Mouse (Mus musculus): ENCODE measurements around the gene Taar4. TPM values are rescaled to one million over a fixed set of nuclear protein-coding genes. Genes with fewer than 3 reads are reported as not detected.

Gene Taar4
- polyA plus RNA-seq, 1 experiment from 2014 or later, result not detected

Other genes starting within 250 kb of the Taar4 start
- gene Rps12, start 173.2 kb upstream of the Taar4 start, polyA plus RNA-seq (2016; fragmentation: Nextera tagmentation; extraction: Ambion mirVana), result 117 and 131 TPM in 2 replicates
- 16.6 and 17.2 TPM in 2 replicates for gene Slc18b1, start 163.5 kb upstream of the Taar4 start, polyA plus RNA-seq (2016; fragmentation: Nextera tagmentation; extraction: Ambion mirVana)
- not detected in 2 replicates for gene Vnn3, start 109.0 kb upstream of the Taar4 start, polyA plus RNA-seq (2016; fragmentation: Nextera tagmentation; extraction: Ambion mirVana)
- gene Vnn1, start 65.8 kb upstream of the Taar4 start, polyA plus RNA-seq (2016; fragmentation: Nextera tagmentation; extraction: Ambion mirVana), result 0.63 and 0.65 TPM in 2 replicates
- not detected in 2 replicates for gene Taar1, start 40.1 kb upstream of the Taar4 start, polyA plus RNA-seq (2016; fragmentation: Nextera tagmentation; extraction: Ambion mirVana)
- not detected in 2 replicates for gene Taar2, start 21.9 kb upstream of the Taar4 start, polyA plus RNA-seq (2016; fragmentation: Nextera tagmentation; extraction: Ambion mirVana)
- not detected in 2 replicates for gene Taar3, start 10.9 kb upstream of the Taar4 start, polyA plus RNA-seq (2016; fragmentation: Nextera tagmentation; extraction: Ambion mirVana)
- gene Taar5, start 10.2 kb downstream of the Taar4 start, polyA plus RNA-seq (2016; fragmentation: Nextera tagmentation; extraction: Ambion mirVana), result not detected in 2 replicates
- not detected in 2 replicates for gene Taar6, start 25.2 kb downstream of the Taar4 start, polyA plus RNA-seq (2016; fragmentation: Nextera tagmentation; extraction: Ambion mirVana)
- not detected in 2 replicates for gene Taar7a, start 33.0 kb downstream of the Taar4 start, polyA plus RNA-seq (2016; fragmentation: Nextera tagmentation; extraction: Ambion mirVana)
- not detected in 2 replicates for gene Taar7b, start 39.4 kb downstream of the Taar4 start, polyA plus RNA-seq (2016; fragmentation: Nextera tagmentation; extraction: Ambion mirVana)
- gene Taar7d, start 66.7 kb downstream of the Taar4 start, polyA plus RNA-seq (2016; fragmentation: Nextera tagmentation; extraction: Ambion mirVana), result not detected in 2 replicates
- gene Taar7e, start 77.1 kb downstream of the Taar4 start, polyA plus RNA-seq (2016; fragmentation: Nextera tagmentation; extraction: Ambion mirVana), result not detected in 2 replicates
- not detected in 2 replicates for gene Taar7f, start 89.0 kb downstream of the Taar4 start, polyA plus RNA-seq (2016; fragmentation: Nextera tagmentation; extraction: Ambion mirVana)
- gene Taar8a, start 116.0 kb downstream of the Taar4 start, polyA plus RNA-seq (2016; fragmentation: Nextera tagmentation; extraction: Ambion mirVana), result not detected in 2 replicates
- not detected in 2 replicates for gene Taar8b, start 131.8 kb downstream of the Taar4 start, polyA plus RNA-seq (2016; fragmentation: Nextera tagmentation; extraction: Ambion mirVana)
- not detected in 2 replicates for gene Taar8c, start 141.4 kb downstream of the Taar4 start, polyA plus RNA-seq (2016; fragmentation: Nextera tagmentation; extraction: Ambion mirVana)
- gene Taar9, start 149.0 kb downstream of the Taar4 start, polyA plus RNA-seq (2016; fragmentation: Nextera tagmentation; extraction: Ambion mirVana), result not detected in 2 replicates
- 115 and 121 TPM in 2 replicates for gene Stx7, start 188.8 kb downstream of the Taar4 start, polyA plus RNA-seq (2016; fragmentation: Nextera tagmentation; extraction: Ambion mirVana)

Data from forebrain, embryonic 12.5 days (tissue).